Mouse (Mus musculus) heart, embryonic 11.5 days (tissue): ENCODE results near the gene A830005F24Rik. TPM values are rescaled to one million over a fixed set of nuclear protein-coding genes. Genes with fewer than 3 reads are reported as not detected.

ENCODE experiments used
- ATAC-seq: fragments of 200-750 bp; cut with Nextera tagmentation; replicated peaks from 2 replicates; pipeline ENCODE4 v1.8.0; 2017; ENCODE audit warnings: moderate library complexity; ENCODE audit not compliant: insufficient number of reproducible peaks, low FRiP score, low TSS enrichment
- H3K27ac ChIP-seq: fragments of 300-500 bp; sonication (generic); 2 replicates; pipeline ENCODE4 v1.5.1; 2014; ENCODE audit warnings: mild to moderate bottlenecking, low read depth, low read length
- H3K27me3 ChIP-seq: fragments of 300-500 bp; sonication (generic); 2 replicates; pipeline ENCODE4 v1.6.1; 2014; ENCODE audit warnings: mild to moderate bottlenecking, low read length, mixed read lengths; ENCODE audit not compliant: control insufficient read depth, insufficient read depth
- H3K36me3 ChIP-seq: fragments of 300-500 bp; sonication (generic); 2 replicates; pipeline ENCODE4 v1.6.1; 2014; ENCODE audit warnings: mild to moderate bottlenecking, low read length, moderate library complexity, mixed read lengths; ENCODE audit not compliant: control insufficient read depth, insufficient read depth
- H3K4me1 ChIP-seq: fragments of 300-500 bp; sonication (generic); 2 replicates; pipeline ENCODE4 v1.6.1; 2014; ENCODE audit warnings: low read length; ENCODE audit not compliant: control insufficient read depth, insufficient read depth
- H3K4me2 ChIP-seq: fragments of 300-500 bp; sonication (generic); 2 replicates; pipeline ENCODE4 v1.6.1; 2014; ENCODE audit warnings: mild to moderate bottlenecking, moderate library complexity
- H3K4me3 ChIP-seq: fragments of 300-500 bp; sonication (generic); 2 replicates; pipeline ENCODE4 v1.5.1; 2014; ENCODE audit warnings: low read depth, low read length
- H3K9ac ChIP-seq: fragments of 300-500 bp; sonication (generic); 2 replicates; pipeline ENCODE4 v1.6.1; 2014; ENCODE audit warnings: mild to moderate bottlenecking, low read depth, low read length, moderate library complexity
- H3K9me3 ChIP-seq: fragments of 300-500 bp; sonication (generic); replicated peaks from 2 replicates; pipeline ENCODE4 v1.6.1; 2016; ENCODE audit warnings: low read length; ENCODE audit not compliant: control insufficient read depth
- WGBS: fragments of 180-500 bp; shearing (Covaris S2); extraction: QIAGEN DNeasy Blood & Tissue Kit; methylation state at CpG from one replicate; pipeline ENCODE4 v1.1.7; 2014; ENCODE audit not compliant: insufficient replicate concordance; 5-methylcytosine and 5-hydroxymethylcytosine counted together
- polyA plus RNA-seq: library from polyadenylated mRNA; unstranded; fragments of >200 nt; fragmentation: Nextera tagmentation; extraction: Ambion mirVana; gene quantifications from 2 replicates; pipeline ENCODE4 v1.2.1, GENCODE M21; 2014

Gene A830005F24Rik
- polyA plus RNA-seq, result 0.34 and 2.2 TPM in 2 replicates

DNA sequence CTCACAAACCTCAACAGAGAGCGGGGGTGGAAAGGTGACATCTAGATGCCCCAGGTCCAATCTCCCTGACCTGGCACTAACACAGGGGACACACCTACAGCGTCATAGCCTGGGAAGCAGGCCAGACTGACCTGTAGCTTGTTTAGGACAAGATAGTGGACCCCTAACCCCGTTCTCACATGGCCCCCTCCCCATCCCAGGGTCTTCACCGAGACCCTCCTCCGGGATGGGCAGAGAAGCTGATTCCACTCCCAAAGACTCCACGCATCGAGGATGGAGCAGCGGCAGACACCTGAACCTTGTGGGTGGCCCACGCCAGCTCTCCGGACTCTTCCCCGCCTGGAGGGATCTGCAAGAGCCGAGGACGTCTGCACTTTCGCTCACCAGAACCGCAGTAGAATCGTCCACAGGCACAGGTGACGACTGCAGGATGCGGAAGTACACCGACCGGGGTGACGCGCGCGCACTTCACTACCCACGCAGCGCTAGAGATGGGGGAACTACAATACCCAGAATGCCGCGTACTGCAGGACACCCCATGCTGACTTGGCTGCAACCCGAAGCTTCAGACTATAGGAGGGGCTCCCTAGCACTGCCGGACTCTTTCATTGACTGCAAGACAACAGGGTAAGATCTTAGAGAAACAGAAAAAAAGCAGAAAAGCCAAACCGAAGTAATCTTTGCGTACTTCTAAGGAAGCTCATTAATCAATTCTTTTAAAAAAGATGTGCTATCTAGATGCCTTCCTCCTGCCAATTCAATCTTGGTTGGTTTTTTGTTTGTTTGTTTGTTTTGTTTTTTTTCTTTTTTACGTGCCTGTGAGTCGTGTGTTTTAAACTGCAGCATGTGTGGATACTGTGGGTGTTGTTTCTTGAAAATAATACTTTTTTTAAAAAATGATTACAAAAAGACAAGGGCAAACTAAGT, at the start of gene A830005F24Rik, which contains the start of gene Zfp169:
A830005F24Rik (plus strand) TSS at position 568 of the 927 bp plus-strand sequence.
Zfp169 (minus strand) TSS at position 449 of the 927 bp plus-strand sequence.
- no peaks in the 10 kb centered on the region for H3K36me3 ChIP-seq
- ATAC-seq, result peak; percentile 97
- H3K27ac ChIP-seq, result peak within 1 kb of the TSS; percentile 43; the same call in 1 of the 2 replicates
- peaks cover 3% of the 10 kb centered on the region for H3K4me1 ChIP-seq
- no peaks in the 10 kb centered on the region for H3K27me3 ChIP-seq
- 3% methylated on average over 34 of the region's 34 CpGs for WGBS
- H3K9me3 ChIP-seq, result no peaks in the 10 kb centered on the region
- H3K9ac ChIP-seq, result peak within 1 kb of the TSS; percentile 89
- peak within 1 kb of the TSS; percentile 93 for H3K4me2 ChIP-seq
- H3K4me3 ChIP-seq, result peak within 1 kb of the TSS; percentile 74

DNA sequence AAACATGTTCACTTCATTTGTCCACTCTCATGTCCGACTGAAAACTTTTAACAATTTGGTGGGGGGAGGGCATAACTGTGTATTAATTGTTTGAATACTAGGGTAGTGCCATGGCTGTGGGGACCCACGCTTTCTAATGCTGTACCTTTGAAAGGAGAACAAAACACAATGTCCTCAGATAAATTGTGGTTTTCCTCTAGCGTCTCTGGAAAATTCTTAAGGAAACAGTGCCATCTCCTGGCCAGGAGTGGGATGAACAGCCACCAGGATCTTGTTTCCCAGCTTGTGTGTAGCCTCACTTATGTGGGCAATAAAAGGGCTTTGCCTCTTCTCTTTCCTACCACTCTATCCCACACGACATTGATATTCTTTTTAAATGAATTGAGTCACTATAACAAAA, 49.2 kb upstream of the A830005F24Rik start:
- Histone ChIP-seq H3K36me3 (no peaks in the 10 kb centered on the region), H3K4me3 (no peak overlapping the region), H3K4me2 (no peak overlapping the region), H3K27me3 (no peaks in the 10 kb centered on the region), H3K4me1 (no peaks in the 10 kb centered on the region), H3K9me3 (no peaks in the 10 kb centered on the region), H3K27ac (no peak overlapping the region), H3K9ac (no peak overlapping the region)
- no peak for ATAC-seq
- 17% methylated on average over 4 of the region's 4 CpGs for WGBS

DNA sequence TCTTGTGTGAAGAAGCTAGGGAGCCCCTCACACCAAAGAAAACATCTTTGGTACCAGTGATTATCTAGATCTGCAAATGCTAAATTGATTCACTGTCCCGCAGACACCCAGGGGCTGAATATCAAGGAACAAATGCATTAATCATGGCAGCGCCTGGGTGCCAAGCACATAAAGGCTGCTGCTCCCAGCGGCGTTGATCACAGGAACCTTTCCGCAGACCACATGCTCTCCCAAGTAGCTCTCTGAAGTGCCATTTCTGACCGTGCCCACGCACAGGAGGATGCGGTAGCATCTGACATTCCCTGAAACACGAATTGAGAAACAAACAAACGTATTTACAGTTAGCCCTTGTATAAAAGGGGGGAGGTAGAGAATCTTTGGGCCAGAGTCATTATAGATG, 47.2 kb upstream of the A830005F24Rik start:
- ATAC-seq, result no peak
- H3K27ac ChIP-seq, result no peak overlapping the region
- WGBS, result 54% methylated on average over 10 of the region's 10 CpGs

DNA sequence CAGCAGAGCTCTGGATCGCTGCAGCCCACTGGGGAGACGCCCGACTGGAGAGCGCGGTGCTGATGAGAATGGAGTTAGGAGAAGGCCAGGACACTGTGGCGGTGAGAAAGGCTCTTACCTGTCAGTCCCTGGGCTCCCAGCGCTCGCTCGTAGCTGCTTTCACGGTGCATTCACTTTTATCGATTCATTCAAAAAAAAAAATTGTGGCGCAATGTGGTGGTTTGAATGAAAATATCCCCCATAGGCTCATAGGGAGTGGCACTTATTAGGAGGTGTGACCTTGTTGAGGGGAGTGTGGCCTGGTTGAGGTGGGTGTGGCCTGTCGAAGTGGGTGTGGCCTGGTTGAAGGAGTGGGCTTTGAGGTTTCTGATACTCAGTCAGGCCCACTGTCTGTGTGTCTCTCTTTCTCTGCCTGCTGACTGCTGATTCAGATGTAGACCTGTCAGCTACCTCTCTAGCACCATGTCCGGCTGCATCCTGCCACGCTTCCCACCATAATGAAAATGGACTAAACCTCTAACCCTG, 44.7 kb upstream of the A830005F24Rik start:
- Histone ChIP-seq H3K4me3 (no peak overlapping the region), H3K4me1 (no peaks in the 10 kb centered on the region), H3K27ac (no peak overlapping the region), H3K4me2 (no peak overlapping the region), H3K27me3 (no peaks in the 10 kb centered on the region), H3K9me3 (no peaks in the 10 kb centered on the region), H3K36me3 (no peaks in the 10 kb centered on the region), H3K9ac (no peak overlapping the region)
- no peak for ATAC-seq
- 61% methylated on average over 15 of the region's 15 CpGs for WGBS

More for the DNA sequence above, 47.2 kb upstream of the A830005F24Rik start:
- no peak overlapping the region for H3K4me2 ChIP-seq
- H3K9ac ChIP-seq, result no peak overlapping the region
- no peaks in the 10 kb centered on the region for H3K27me3 ChIP-seq
- H3K36me3 ChIP-seq, result no peaks in the 10 kb centered on the region
- H3K4me3 ChIP-seq, result no peak overlapping the region
- no peaks in the 10 kb centered on the region for H3K4me1 ChIP-seq
- H3K9me3 ChIP-seq, result no peaks in the 10 kb centered on the region

DNA sequence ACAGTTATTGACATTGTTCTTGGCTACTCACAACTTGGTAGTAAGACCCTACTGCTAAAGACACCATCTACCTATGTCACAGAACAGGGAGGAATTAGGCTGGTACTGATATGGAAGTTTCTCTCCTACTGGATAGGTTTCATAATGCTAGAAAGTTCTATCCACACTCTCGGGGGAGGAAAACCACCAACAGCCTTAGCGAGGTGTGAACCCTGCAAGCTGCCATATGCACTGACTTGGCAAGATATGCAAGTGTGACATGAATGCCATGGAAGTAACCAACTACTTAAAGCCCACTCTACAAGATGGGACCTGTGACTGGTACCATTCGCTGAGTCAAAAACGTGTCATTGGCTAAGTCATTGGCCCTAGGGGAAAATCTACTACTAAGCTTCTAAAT, 29.8 kb upstream of the A830005F24Rik start:
- no peak for ATAC-seq
- Histone ChIP-seq H3K4me3 (no peak overlapping the region), H3K27me3 (no peaks in the 10 kb centered on the region), H3K27ac (no peak overlapping the region), H3K9me3 (no peaks in the 10 kb centered on the region), H3K4me2 (no peak overlapping the region), H3K36me3 (peaks cover 3% of the 10 kb centered on the region; the same call in 1 of the 2 replicates), H3K9ac (no peak overlapping the region), H3K4me1 (no peaks in the 10 kb centered on the region)
- WGBS, result 88% methylated on average over 4 of the region's 4 CpGs

DNA sequence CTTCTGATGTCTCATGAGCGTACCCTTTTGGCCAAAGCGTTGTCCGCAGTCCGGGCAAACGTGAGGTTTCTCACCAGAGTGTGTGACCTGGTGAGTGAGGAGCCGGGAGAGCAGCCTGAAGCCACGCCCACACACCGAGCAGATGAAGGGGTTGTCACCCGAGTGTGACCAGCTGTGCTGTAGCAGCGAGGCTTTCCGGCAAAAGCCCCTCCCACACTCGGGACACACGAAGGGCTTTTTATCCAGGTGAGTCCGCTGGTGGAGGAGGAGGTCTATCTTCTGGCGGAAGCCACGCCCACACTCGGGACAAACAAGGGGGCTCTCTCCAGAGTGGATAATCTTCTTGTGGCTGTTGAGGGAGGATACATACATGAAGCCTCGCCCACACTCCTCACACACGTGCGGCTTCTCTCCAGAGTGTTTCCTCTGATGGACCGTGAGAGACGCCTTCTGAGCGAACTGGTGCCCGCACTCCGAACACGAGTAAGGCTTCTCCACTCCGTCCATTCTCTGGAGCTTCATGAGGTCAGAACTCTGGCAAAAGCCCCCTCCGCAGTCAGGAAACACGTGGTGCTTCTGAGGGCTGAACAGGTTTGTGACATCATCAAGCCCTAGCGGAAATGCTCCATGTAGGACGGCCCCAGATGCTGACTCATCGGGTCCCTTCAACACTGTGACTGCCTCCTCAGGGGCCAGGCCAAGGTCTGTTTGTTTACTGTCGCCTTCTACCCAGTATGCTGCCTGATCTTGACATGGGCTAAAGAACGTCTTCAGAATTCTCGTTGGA, 22.8 kb upstream of the A830005F24Rik start:
- Histone ChIP-seq H3K9ac (no peak overlapping the region), H3K9me3 (no peaks in the 10 kb centered on the region), H3K4me2 (no peak overlapping the region), H3K27ac (no peak overlapping the region), H3K36me3 (peaks cover 19% of the 10 kb centered on the region), H3K4me1 (peaks cover 7% of the 10 kb centered on the region; the same call in 1 of the 2 replicates), H3K4me3 (no peak overlapping the region), H3K27me3 (no peaks in the 10 kb centered on the region)
- ATAC-seq, result no peak
- WGBS, result 87% methylated on average over 35 of the region's 35 CpGs

DNA sequence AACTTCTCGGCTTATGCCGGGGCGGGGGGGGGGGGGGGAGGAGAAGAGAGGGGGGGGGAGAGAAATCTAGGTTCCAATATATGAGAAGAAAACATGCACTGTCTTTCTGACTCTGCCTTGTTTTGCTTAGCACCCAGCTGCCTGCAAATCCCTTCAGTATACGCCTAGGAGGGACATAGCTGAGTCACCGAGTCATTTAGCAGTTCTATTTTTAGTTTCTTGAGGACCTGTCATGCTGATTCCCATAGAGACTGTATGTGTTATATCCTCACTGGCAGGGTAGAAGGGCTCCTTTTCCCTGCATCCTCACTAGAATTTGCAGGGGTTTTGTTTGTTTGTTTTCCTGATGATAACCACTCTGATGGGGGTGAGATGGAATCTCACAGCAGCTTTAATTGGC, 20.2 kb upstream of the A830005F24Rik start:
- Histone ChIP-seq H3K4me3 (no peak overlapping the region), H3K4me1 (peaks cover 7% of the 10 kb centered on the region; the same call in 1 of the 2 replicates), H3K27me3 (no peaks in the 10 kb centered on the region), H3K36me3 (peaks cover 19% of the 10 kb centered on the region), H3K4me2 (no peak overlapping the region), H3K9me3 (no peaks in the 10 kb centered on the region), H3K27ac (peak overlapping the region; percentile 73), H3K9ac (no peak overlapping the region)
- no peak for ATAC-seq
- 39% methylated on average over 5 of the region's 5 CpGs for WGBS

DNA sequence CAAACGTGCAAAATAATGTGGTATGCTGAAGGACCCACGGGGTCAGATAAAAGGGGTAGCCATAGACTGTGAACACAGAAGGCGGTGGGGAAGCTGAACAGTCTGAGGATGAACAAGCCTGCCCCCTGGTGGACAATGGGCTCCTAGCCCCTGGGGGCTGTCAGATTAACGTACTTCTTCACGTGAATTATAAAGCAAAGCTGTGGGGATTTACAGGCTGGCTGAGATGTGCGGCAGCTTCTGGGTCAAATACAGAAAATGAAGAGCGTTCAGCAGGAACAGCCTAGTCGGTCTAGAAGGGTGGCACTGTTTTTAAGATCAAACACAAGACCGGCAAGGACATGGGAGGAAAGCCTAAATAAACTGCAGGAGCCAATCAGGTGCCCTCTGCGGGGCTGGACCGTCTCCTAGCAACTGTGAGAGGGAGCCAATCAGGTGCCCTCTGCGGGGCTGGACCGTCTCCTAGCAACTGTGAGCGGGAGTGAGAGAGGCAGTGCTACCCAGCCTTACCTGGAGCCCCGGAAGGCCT, 15.6 kb upstream of the A830005F24Rik start:
- H3K4me1 ChIP-seq, result peaks cover 1% of the 10 kb centered on the region; the same call in 1 of the 2 replicates
- H3K4me3 ChIP-seq, result no peak overlapping the region

More for the DNA sequence above, 15.6 kb upstream of the A830005F24Rik start:
- H3K27ac ChIP-seq, result no peak overlapping the region
- H3K27me3 ChIP-seq, result no peaks in the 10 kb centered on the region
- WGBS, result 21% methylated on average over 15 of the region's 15 CpGs
- H3K4me2 ChIP-seq, result peak overlapping the region; percentile 22
- H3K36me3 ChIP-seq, result peaks cover 4% of the 10 kb centered on the region; the same call in 1 of the 2 replicates
- no peaks in the 10 kb centered on the region for H3K9me3 ChIP-seq
- no peak; the same call in 1 of the 2 replicates for ATAC-seq
- no peak overlapping the region for H3K9ac ChIP-seq
